Mouse (Mus musculus) CD4-positive helper T cell, adult 2 months (primary cell): ENCODE results near the gene Nr1h4.
A peak's percentile ranks its signal among the peaks of the same experiment; 100 is the strongest.

Experiments used
- DNase-seq: peaks from one replicate; pipeline ENCODE4 v3.0.0-alpha.2; 2012; ENCODE audit warnings: low read depth, missing footprints, low spot score

Gene Nr1h4

DNA sequence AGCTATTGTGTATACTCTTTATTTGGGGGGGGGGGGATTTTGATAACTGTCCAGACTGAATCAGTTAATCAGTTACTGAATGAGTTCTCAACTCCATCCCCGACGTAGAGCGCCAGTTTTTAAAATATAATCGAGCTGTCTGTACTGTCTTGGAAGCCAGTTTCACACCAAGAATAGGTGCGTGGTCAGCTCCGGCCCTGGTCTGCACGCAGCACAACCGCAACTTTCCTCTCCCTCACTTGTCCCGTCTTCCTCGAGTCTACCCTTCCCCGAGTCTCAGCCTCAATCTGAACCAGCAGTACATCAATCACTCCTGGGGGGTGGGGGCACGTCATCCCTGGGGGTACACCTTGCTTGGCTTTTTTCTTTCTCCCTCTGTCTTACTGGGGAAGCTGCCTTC is 98.0 kb downstream of the Nr1h4 start:
- DNase-seq: no peak

DNA sequence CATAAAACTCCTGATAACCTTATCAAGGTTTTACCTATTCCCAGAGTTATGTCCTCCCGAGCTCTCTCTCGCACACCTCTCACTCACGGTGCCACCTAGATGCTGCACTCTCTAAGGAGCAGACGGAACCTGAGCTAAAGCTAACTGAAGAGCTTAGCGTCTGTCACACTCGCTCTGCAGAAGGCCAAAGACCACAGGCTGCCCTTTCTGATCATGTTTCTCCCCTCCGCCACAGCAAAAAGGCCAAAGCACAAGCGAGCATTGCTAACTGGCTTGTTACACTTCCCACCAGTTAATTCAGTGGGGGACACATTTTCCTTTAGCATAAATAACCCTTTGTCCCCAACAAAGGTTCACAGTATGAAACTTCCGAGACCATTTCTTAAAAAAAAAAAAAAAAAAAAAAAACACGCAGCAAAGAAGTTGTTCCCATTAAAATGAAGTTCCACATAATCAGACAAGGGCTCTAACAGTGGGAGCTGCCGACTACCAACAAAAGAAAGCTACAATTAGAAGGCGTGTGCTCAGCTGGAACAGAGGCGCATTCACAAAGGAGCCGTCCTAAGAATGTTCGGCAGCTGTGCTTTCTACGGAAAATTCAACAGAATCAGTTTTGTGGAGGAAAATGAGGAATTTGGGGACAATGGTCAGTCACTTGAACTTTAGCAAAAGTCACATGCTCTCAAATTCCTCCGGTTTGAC is 98.7 kb downstream of the Nr1h4 start:
- DNase-seq: no peak

DNA sequence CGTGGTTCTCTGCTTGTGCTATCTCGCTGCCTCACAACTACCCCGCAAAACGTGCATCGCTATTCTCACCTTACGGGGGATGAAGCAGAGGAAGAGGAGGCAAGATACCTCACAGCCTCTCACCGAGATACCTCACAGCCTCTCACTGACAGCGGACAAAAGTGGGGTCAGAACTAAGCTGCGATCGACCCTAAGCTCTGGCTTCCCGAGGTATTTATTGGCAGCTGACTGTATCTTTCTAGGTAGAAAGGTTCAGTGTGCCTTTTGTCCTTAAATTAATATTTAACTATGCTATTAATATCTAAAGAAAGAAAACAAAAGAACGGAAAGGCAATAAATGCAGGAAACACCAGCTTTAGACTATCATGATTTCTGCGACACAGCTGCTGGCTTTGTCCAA is 100.6 kb downstream of the Nr1h4 start:
- DNase-seq: no peak

DNA sequence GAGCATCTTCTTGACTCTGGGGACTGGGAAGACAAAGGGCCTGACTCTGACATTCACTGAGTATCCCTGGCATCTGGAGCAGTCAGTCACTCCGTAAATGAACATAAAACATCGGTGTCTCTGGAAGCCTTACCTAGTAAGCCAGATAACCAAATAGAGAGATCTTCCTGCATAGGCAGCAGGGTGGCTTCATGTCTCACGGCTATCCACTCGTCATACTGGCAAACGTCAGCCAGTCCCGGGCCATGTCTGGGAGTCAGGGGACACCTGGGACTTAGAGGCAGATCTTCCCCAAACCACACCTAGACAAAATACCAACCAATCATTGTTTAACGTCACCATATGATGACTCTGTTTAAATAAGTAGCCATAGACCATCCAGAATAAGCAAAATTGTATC is 102.6 kb downstream of the Nr1h4 start:
- no peak for DNase-seq

DNA sequence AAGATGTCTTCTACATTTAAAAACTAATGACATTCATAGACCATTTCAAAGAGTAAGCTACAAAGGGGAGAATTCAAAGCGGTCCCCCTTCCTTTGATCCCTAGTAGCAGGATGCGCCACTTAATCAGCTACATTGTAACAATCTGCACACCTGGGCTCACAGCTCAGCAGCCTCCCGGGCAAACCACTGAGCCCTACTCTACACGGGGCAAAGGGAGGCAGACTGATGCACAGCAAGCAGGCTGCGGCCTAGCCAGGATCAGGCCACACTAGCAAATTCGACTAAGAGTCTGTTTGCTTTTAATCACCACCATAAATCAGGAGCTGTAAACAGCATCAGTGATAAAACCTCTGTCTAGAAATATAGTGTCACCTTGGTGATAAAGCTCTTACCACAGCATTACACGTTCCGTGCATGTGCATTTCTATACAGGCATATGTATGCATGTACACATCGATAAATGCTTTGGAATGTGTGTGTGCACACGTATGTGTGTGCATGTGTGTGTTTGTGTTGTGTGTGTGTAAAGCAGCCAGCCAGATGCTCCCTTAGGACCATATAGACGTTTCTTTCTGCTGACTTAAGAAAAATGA is 108.5 kb downstream of the Nr1h4 start:
- DNase-seq: peak; percentile 9

DNA sequence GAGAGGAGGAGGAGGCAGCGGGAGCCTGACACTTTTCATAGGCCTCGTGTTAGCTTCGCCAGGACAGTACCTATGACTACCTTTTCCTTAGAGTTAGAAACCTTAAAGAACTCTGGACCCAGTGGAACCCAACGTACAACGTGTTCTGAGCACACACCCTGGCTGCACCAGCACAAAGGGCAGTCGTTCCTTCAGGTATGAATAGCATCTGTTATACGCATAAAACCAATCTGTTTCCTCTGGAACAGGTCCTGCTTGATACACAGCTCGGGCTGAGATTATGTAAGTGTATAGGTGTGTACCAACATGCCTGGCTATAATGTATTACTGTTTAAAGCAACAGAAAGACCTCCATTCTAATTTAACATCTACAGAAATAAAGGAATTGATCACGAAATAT is 109.2 kb downstream of the Nr1h4 start:
- no peak for DNase-seq

DNA sequence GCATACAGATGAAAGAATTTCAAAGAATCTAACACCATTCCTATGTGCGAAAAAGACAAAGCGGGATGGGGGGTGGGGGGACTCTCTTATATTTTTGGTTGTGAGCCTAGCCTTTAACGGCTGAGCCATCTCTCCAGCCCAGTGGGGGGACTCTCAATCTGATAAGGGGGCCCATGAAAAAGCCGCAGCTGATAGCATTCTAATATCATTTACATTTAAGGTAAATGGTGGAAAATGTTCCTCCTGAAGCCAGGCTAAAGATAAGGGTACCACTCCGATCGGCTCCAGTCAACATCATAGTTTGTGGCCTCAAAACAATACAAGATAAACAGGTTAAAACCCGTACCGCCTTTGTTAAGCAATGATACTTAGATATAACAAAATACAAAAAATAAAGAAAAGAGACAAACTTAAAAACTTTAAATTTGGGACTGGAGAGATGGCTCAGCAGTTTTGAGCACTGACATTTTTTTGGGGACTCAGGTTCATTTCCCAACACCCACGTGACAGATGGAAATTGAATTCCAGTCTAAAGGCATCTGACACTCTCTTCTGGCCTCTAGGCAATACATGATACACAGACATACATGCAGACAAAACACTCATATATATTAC is 110.1 kb downstream of the Nr1h4 start:
- no peak for DNase-seq

DNA sequence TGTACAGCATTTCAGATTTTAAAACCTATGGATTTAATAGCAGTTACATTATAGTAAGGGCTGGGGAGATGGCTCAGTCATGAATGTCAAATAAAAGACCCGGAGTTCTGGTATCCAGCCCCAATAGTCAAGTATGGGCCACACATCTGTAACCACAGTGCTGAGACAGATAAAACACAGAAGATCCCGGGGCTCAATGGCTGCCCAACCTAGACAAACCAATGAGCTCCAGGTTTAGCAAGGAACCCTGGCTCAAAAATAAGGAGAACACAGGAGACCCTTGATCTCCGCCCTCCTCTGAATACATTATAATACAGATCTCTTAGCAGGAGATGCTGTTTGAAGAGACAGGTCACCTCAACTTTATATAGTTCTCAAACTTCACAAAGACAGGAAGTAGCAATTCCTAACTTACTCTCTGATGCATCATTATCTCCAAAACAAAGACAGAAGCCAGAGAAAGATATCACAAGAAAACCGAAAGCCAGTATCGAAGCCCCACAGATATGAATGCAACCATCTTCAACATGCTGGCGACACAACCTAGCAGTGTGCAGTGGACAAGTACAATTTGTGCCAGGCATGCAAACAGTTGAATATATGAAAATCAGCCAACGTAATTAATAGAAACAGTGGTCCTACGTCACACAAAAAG is 110.8 kb downstream of the Nr1h4 start:
- no peak for DNase-seq

DNA sequence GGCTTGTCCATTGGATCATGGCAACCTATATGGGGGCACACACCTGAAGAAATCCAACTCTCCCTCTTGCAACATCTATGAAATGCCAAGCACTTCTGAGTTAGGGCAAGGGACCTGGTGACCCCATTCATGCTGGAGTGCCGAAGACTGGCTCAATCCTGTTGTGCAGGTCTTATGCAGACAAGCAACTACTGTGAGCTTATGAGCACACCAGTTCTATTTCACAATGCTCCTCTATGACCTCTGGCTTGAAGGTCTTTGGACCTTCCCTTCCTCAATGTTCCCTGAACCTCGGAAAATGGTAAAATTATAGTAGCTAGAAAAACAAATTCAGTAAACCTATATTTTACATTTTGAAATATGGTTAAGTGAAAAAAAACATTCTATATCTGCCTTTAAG is 115.4 kb downstream of the Nr1h4 start:
- DNase-seq: no peak

DNA sequence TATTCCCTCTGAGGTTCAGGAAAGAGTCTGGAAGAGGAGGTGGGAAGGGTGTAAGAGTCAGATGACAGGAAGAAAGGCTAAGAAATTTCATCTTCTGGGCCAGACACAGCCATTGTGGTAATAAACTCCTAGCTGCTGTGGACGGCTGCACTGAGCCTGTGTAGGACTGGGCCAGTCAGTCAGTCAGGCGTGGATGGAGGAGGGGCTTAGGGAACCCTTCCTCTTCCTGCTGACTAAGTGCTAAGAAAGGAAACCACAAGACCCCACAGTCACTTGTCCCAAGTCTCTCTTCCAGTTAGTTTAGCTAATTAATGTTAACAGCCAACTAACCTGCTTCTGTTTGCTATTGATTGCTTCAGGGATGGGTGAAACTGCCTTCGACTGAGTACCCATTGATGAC is 117.9 kb downstream of the Nr1h4 start:
- DNase-seq: no peak

DNA sequence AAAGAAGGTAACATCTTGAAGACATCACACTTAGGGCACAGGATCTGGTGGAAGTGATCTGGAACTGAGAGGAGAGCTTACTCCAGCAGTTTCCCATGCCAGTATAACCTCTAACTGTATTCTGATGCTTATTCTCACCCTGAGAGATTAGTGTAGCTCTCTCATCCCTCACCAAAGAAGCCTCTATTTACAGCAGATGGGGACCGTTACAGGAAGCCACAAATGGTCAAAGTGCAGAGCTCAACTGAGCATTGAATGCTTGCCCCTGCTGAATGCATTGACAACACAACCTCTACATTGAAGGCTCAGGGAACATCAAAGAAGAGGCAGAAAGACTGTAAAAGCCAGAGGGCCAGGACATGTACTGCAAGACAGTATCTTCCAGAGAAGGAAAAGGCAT is 125.8 kb downstream of the Nr1h4 start:
- no peak for DNase-seq

DNA sequence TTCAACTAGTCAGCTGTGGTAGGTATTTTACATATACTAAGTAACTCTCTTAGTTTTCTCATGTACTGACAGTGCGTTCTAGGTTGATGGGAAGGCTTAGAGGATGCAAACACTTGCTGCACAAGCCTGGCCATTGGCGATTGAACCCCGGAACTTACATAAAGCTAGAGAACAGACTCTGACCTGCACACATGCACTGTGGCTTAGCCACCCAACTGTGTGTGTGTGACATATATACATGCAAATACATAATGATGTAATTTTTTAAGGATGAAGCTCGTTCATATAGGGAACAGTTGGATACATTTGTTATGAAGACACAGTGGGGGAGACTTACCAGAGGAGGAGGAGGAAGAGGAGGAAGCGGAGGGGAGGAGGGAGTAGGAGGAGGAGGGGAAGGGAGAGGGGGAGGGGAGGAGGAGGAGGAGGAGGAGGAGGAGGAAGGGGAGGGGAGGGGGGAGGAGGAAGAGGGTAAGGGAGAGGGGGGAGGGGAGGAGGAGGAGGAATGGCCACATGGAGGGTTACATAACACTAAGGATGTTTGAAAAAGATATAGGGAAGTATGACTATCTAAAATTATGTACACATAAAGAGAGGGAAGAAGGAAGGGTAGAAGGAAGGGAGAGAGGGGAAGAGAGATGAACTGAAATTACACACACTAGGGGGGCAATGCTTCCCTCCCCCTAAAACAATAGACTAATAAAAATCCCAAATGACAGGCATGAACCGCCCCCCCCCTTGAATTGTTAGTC is 126.5 kb downstream of the Nr1h4 start:
- DNase-seq: no peak

DNA sequence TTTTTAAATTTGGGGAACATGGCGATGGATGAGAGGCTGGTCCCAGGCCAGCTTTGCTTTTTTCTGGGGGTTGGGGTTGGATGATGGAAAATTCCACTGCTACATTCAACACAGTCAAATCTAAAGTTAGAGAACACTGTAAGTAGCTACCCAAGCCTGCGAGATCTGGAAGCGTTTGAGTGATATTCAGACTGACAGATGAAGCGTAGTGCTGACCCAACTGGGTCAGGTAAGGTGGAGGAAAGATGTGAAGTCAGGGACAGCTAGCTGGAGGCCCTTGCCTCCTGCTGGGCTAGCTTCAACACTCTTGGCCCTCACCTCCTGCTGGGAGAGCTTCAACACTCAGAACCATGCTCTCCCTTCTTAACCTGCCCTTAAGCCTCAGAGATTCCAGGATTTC is 128.4 kb downstream of the Nr1h4 start:
- DNase-seq: no peak
